Mouse (Mus musculus): Measurements from ENCODE around the gene Fbxo39. TPM values are rescaled to one million over a fixed set of nuclear protein-coding genes. Genes with fewer than 3 reads are reported as not detected.
"Not testable (repeated sequence)": the region's sequence is repeated elsewhere in the genome, so short reads cannot be mapped to it uniquely, and the experiment has no call there.

Gene Fbxo39
- polyA plus RNA-seq, 1 experiment from 2014 or later = not detected

DNA sequence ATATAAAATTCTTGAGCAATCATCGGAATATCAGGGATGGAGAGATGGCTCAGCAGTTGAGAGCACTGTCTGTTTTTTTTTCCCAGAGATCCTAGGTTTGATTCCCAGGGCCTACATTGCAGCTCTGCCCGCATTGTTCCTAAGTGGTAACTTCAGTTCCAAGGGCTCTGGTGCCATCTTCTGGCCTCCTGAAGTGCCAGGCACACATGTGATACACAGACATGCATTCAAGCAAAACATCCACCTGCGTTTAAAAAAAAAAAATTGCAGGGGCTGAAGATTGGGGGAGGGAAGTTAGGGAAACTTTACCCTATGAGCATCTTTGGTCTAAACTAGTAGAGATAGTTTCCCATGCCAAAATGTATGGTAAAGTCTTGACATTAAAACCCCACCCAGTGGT, 10.2 kb downstream of the Fbxo39 start:
- Histone ChIP-seq H3K27ac (no peak overlapping the region), H3K9ac (no peak overlapping the region), H3K27me3 (no peaks in the 10 kb centered on the region), H3K36me3 (no peaks in the 10 kb centered on the region), H3K9me3 (no peaks in the 10 kb centered on the region), H3K4me3 (no peak overlapping the region), H3K4me2 (no peak overlapping the region), H3K4me1 (no peaks in the 10 kb centered on the region)
- no peak for ATAC-seq (ENCODE audit: borderline replicate concordance, extremely low read depth, low FRiP score, low TSS enrichment)
- WGBS = 65% methylated on average over 3 of the region's 3 CpGs

DNA sequence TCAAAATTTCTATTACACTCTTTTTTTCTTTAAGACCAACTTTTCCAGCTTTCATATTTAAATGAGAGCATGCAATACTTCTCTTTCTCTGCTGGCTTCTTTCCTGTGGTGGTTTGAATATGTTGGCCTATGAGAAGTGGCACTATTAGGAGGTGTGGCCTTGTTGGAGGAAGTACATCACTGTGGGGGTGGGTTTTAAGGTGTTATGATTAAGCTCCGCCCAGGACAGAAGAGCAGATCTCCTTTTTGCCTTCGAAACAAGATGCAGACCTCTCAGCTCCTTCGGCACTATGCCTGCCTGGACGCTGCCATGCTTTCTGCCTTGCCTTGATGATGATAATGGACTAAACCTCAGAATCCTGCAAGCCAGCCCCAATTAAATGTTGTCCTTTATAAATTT, 11.5 kb downstream of the Fbxo39 start:
- Histone ChIP-seq H3K27ac (no peak overlapping the region), H3K9ac (no peak overlapping the region), H3K4me2 (no peak overlapping the region), H3K27me3 (no peaks in the 10 kb centered on the region), H3K4me3 (no peak overlapping the region), H3K9me3 (no peaks in the 10 kb centered on the region), H3K4me1 (no peaks in the 10 kb centered on the region), H3K36me3 (no peaks in the 10 kb centered on the region)
- no peak for ATAC-seq (ENCODE audit: borderline replicate concordance, extremely low read depth, low FRiP score, low TSS enrichment)
- WGBS = 70% methylated on average over 4 of the region's 4 CpGs

DNA sequence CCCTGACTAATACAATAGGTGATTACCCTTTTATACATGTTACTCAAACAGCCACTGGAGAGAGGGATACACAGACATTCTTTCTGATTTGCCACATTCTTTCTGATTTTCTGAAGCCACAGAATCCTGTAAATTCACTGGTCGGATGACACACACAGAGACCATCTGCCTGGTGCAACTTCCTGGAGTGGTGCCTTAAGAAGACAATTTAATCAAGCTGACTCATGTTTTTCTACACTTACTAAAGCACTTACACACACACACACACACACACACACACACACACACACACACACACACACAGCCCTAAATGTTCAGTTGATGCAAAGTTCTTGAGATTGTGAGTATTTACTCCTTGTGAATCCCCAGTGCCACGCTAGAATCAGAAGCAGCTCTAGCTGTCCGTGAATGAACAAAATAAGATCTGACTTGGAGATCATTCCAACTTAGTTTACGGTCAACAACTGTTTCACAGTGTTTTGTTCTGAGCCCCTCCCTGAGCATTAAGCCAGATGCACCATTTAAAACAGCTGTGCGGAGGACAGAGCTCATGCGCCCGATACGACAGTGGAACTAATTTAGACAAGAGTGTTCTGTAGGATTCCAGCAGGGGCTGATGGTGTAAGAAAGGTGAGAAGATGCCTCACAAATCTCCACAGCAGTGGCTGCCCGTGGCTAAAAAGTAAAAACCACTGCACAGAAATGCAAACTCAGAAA, 18.9 kb downstream of the Fbxo39 start:
- ATAC-seq (ENCODE audit: borderline replicate concordance, extremely low read depth, low FRiP score, low TSS enrichment) = no peak
- WGBS = 76% methylated on average over 9 of the region's 9 CpGs
- Histone ChIP-seq H3K27ac (no peak overlapping the region), H3K36me3 (no peaks in the 10 kb centered on the region), H3K4me2 (no peak overlapping the region), H3K4me3 (no peak overlapping the region), H3K4me1 (peaks cover 5% of the 10 kb centered on the region), H3K9me3 (no peaks in the 10 kb centered on the region), H3K9ac (no peak overlapping the region), H3K27me3 (no peaks in the 10 kb centered on the region)

- Histone ChIP-seq H3K36me3 (no peaks in the 10 kb centered on the region), H3K4me2 (no peak overlapping the region), H3K9ac (no peak overlapping the region), H3K27me3 (no peaks in the 10 kb centered on the region), H3K9me3 (no peaks in the 10 kb centered on the region), H3K27ac (no peak overlapping the region), H3K4me3 (no peak overlapping the region), H3K4me1 (peaks cover 11% of the 10 kb centered on the region)
- no peak for ATAC-seq (ENCODE audit: borderline replicate concordance, extremely low read depth, low FRiP score, low TSS enrichment)
- 76% methylated on average over 4 of the region's 4 CpGs for WGBS
These were observed 20.4 kb downstream of the Fbxo39 start for GRCm38 (mm10) chr11:72334653-72335052.

- Histone ChIP-seq H3K9me3 (no peaks in the 10 kb centered on the region), H3K4me1 (peaks cover 11% of the 10 kb centered on the region), H3K4me3 (no peak overlapping the region), H3K9ac (no peak overlapping the region), H3K27me3 (no peaks in the 10 kb centered on the region), H3K4me2 (no peak overlapping the region), H3K27ac (no peak overlapping the region), H3K36me3 (no peaks in the 10 kb centered on the region)
- ATAC-seq (ENCODE audit: borderline replicate concordance, extremely low read depth, low FRiP score, low TSS enrichment) = no peak; the same call in 1 of the 2 replicates
- 65% methylated on average over 8 of the region's 8 CpGs for WGBS
These were observed 22.5 kb downstream of the Fbxo39 start for GRCm38 (mm10) chr11:72336726-72337125.

GRCm38 (mm10) chr11:72338437-72338871, 24.2 kb downstream of the Fbxo39 start:
- Histone ChIP-seq H3K36me3 (no peaks in the 10 kb centered on the region), H3K4me1 (peaks cover 11% of the 10 kb centered on the region), H3K27ac (0 out of 2 replicates have a peak overlapping the region, but pooled peaks have one; percentile 13), H3K9me3 (no peaks in the 10 kb centered on the region), H3K4me2 (no peak overlapping the region), H3K4me3 (no peak overlapping the region), H3K27me3 (no peaks in the 10 kb centered on the region), H3K9ac (no peak overlapping the region)
- peak; percentile 32; the same call in 1 of the 2 replicates for ATAC-seq (ENCODE audit: borderline replicate concordance, extremely low read depth, low FRiP score, low TSS enrichment)
- WGBS = 42% methylated on average over 5 of the region's 5 CpGs

DNA sequence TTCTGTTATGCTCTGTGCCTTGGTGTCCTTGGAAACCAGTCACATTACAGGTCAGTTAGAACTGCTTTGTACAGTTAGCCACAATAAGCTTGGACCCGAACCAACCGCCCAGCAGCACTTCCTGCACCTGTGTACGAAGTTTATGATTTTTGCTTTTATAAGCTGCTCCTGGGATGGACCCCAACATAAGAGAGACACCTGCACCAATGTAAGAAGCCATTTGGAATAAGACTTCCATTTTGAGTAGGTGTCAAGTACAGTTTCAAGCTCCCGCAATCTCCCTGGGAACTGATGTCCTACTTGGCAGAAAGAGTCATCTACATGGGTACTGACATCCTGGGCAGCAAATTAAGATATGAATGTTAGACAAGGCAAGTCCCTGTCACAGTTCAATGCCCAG, 25.5 kb downstream of the Fbxo39 start:
- H3K27ac ChIP-seq = no peak overlapping the region
- H3K36me3 ChIP-seq = no peaks in the 10 kb centered on the region
- H3K9ac ChIP-seq = no peak overlapping the region
- H3K4me1 ChIP-seq = peaks cover 16% of the 10 kb centered on the region
- ATAC-seq (ENCODE audit: borderline replicate concordance, extremely low read depth, low FRiP score, low TSS enrichment) = no peak
- H3K4me3 ChIP-seq = no peak overlapping the region
- WGBS = 83% methylated on average over 4 of the region's 4 CpGs
- H3K4me2 ChIP-seq = no peak overlapping the region
- no peaks in the 10 kb centered on the region for H3K9me3 ChIP-seq
- no peaks in the 10 kb centered on the region for H3K27me3 ChIP-seq

DNA sequence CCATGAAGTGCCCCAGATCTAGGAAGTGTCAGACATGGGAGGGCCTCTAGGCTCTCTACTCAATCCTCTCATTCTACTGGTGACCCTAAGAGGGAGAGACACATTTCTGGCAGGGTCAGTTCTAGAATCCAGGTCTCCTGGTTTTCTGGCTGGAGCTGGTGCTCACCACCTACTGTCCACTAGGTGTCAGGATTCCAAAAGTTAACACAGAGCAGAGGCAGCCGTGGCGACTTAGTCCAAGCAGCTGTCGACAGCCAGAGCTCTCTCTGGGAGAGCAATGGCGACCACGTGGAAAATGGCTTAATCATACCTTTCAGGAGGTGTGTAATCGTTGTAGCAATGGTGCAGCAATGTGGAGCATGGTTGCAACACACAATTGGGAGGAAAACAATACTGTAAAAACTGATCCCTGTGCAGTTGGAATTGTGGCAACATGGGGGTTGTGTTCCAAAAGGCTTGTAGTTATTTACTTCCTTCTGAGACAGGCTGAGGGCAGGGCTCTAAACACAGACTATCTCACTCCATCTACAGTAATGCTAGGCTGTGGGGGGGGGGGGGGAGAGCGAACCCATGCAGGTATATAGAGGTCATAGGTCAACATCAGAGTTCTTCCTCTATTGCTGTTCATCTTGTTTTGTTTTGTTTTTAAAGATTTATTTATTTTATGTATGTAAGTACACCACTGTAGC, 28.4 kb downstream of the Fbxo39 start:
- Histone ChIP-seq H3K9me3 (no peaks in the 10 kb centered on the region), H3K4me2 (peak overlapping the region; percentile 20; the same call in 1 of the 2 replicates), H3K9ac (no peak overlapping the region), H3K4me1 (peaks cover 11% of the 10 kb centered on the region; the same call in 1 of the 2 replicates), H3K27me3 (no peaks in the 10 kb centered on the region), H3K27ac (no peak overlapping the region), H3K4me3 (no peak overlapping the region), H3K36me3 (no peaks in the 10 kb centered on the region)
- WGBS = 5% methylated on average over 7 of the region's 7 CpGs
- peak; percentile 77 for ATAC-seq (ENCODE audit: borderline replicate concordance, extremely low read depth, low FRiP score, low TSS enrichment)

- H3K4me2 ChIP-seq; H3K4me3 ChIP-seq; H3K27ac ChIP-seq; H3K9me3 ChIP-seq; H3K27me3 ChIP-seq; ATAC-seq (ENCODE audit: borderline replicate concordance, extremely low read depth, low FRiP score, low TSS enrichment); H3K9ac ChIP-seq; H3K36me3 ChIP-seq: not testable (repeated sequence)
- H3K4me1 ChIP-seq = peaks cover 12% of the 10 kb centered on the region; the same call in 1 of the 2 replicates
- 81% methylated on average over 5 of the region's 5 CpGs for WGBS
These were observed 29.0 kb downstream of the Fbxo39 start for GRCm38 (mm10) chr11:72343238-72343625.

GRCm38 (mm10) chr11:72343904-72344303, 29.7 kb downstream of the Fbxo39 start:
- peaks cover 16% of the 10 kb centered on the region for H3K4me1 ChIP-seq
- no peaks in the 10 kb centered on the region for H3K9me3 ChIP-seq
- no peaks in the 10 kb centered on the region for H3K36me3 ChIP-seq
- H3K9ac ChIP-seq = no peak overlapping the region
- no peak overlapping the region for H3K4me2 ChIP-seq
- 19% methylated on average over 8 of the region's 8 CpGs for WGBS
- no peak overlapping the region for H3K4me3 ChIP-seq
- ATAC-seq (ENCODE audit: borderline replicate concordance, extremely low read depth, low FRiP score, low TSS enrichment) = no peak
- H3K27me3 ChIP-seq = no peaks in the 10 kb centered on the region
- no peak overlapping the region for H3K27ac ChIP-seq

DNA sequence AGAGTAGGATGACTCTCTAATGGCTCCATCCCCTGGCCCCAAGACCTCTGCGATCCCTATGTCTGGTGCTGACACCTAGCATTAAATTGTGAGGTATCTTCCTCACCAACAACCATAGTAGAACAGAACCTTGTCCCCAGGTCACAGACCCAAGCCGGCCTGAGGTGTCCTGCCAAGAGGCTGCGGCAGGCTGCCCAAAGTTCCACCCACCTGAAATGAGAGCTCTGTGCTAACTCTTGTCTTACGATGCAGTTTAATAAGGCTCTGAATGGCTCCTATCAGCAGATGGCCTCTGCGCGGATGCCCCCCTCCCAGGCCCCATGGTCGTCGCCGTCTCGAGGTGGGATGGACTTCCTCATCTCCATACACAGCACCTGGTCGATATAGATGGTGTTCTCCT, 30.2 kb downstream of the Fbxo39 start:
- Histone ChIP-seq H3K27ac (no peak overlapping the region), H3K9ac (no peak overlapping the region), H3K36me3 (no peaks in the 10 kb centered on the region), H3K9me3 (no peaks in the 10 kb centered on the region), H3K4me2 (no peak overlapping the region), H3K27me3 (no peaks in the 10 kb centered on the region), H3K4me1 (peaks cover 19% of the 10 kb centered on the region), H3K4me3 (no peak overlapping the region)
- 90% methylated on average over 11 of the region's 11 CpGs for WGBS
- no peak for ATAC-seq (ENCODE audit: borderline replicate concordance, extremely low read depth, low FRiP score, low TSS enrichment)

GRCm38 (mm10) chr11:72348563-72348962, 34.3 kb downstream of the Fbxo39 start:
- Histone ChIP-seq H3K4me3 (no peak overlapping the region), H3K36me3 (no peaks in the 10 kb centered on the region), H3K9ac (no peak overlapping the region), H3K9me3 (no peaks in the 10 kb centered on the region), H3K4me1 (peaks cover 21% of the 10 kb centered on the region), H3K4me2 (no peak overlapping the region), H3K27me3 (no peaks in the 10 kb centered on the region), H3K27ac (peak overlapping the region; percentile 59)
- 34% methylated on average over 10 of the region's 10 CpGs for WGBS
- ATAC-seq (ENCODE audit: borderline replicate concordance, extremely low read depth, low FRiP score, low TSS enrichment) = peak; percentile 54; the same call in 1 of the 2 replicates
